Mouse (Mus musculus): ENCODE measurements around the gene Plekha8. TPM values are rescaled to one million over a fixed set of nuclear protein-coding genes. Genes with fewer than 3 reads are reported as not detected.

Gene Plekha8
- polyA plus RNA-seq, 1 experiment from 2014 or later: 2.6 TPM

GRCm38 (mm10) chr6:54562018-54562809, 32.7 kb upstream of the Plekha8 start:
- H3K9ac ChIP-seq: no peak overlapping the region
- no peak overlapping the region for H3K4me2 ChIP-seq
- no peak overlapping the region for H3K27ac ChIP-seq (replicated peaks)
- peaks cover 39% of the 10 kb centered on the region for H3K27me3 ChIP-seq
- H3K9me3 ChIP-seq (replicated peaks): no peaks in the 10 kb centered on the region
- 63% methylated on average over 16 of the region's 17 CpGs for WGBS (ENCODE audit: insufficient replicate concordance)
- H3K4me1 ChIP-seq (replicated peaks): no peaks in the 10 kb centered on the region; the same call in 1 of the 2 replicates
- H3K36me3 ChIP-seq (replicated peaks): no peaks in the 10 kb centered on the region
- H3K4me3 ChIP-seq (replicated peaks): no peak overlapping the region
- ATAC-seq (ENCODE audit: insufficient read depth): no peak

- Histone ChIP-seq H3K9ac (no peak overlapping the region), H3K9me3 (replicated peaks) (no peaks in the 10 kb centered on the region), H3K4me3 (replicated peaks) (no peak overlapping the region), H3K4me2 (no peak overlapping the region), H3K27ac (replicated peaks) (no peak overlapping the region), H3K27me3 (peaks cover 50% of the 10 kb centered on the region), H3K36me3 (replicated peaks) (no peaks in the 10 kb centered on the region), H3K4me1 (replicated peaks) (no peaks in the 10 kb centered on the region; the same call in 1 of the 2 replicates)
- 68% methylated on average over 4 of the region's 4 CpGs for WGBS (ENCODE audit: insufficient replicate concordance)
- no peak for ATAC-seq (ENCODE audit: insufficient read depth)
These were observed 31.4 kb upstream of the Plekha8 start for GRCm38 (mm10) chr6:54563561-54563960.

GRCm38 (mm10) chr6:54564506-54564991, 30.4 kb upstream of the Plekha8 start:
- Histone ChIP-seq H3K4me2 (no peak overlapping the region), H3K4me3 (replicated peaks) (no peak overlapping the region), H3K9me3 (replicated peaks) (no peaks in the 10 kb centered on the region), H3K27me3 (peaks cover 50% of the 10 kb centered on the region), H3K4me1 (replicated peaks) (no peaks in the 10 kb centered on the region; the same call in 1 of the 2 replicates), H3K9ac (no peak overlapping the region), H3K36me3 (replicated peaks) (no peaks in the 10 kb centered on the region), H3K27ac (replicated peaks) (no peak overlapping the region)
- 39% methylated on average over 9 of the region's 9 CpGs for WGBS (ENCODE audit: insufficient replicate concordance)
- ATAC-seq (ENCODE audit: insufficient read depth): no peak

- H3K9me3 ChIP-seq (replicated peaks): no peaks in the 10 kb centered on the region
- H3K9ac ChIP-seq: no peak overlapping the region
- no peak overlapping the region for H3K4me2 ChIP-seq
- H3K4me1 ChIP-seq (replicated peaks): no peaks in the 10 kb centered on the region; the same call in 1 of the 2 replicates
- H3K27ac ChIP-seq (replicated peaks): no peak overlapping the region
- no peaks in the 10 kb centered on the region for H3K36me3 ChIP-seq (replicated peaks)
- no peak for ATAC-seq (ENCODE audit: insufficient read depth)
- peaks cover 50% of the 10 kb centered on the region for H3K27me3 ChIP-seq
- H3K4me3 ChIP-seq (replicated peaks): no peak overlapping the region
- 51% methylated on average over 3 of the region's 3 CpGs for WGBS (ENCODE audit: insufficient replicate concordance)
These were observed 29.9 kb upstream of the Plekha8 start for GRCm38 (mm10) chr6:54565012-54565411.

GRCm38 (mm10) chr6:54565665-54566545, 29.0 kb upstream of the Plekha8 start, which contains the start of gene Scrn1:
Scrn1 (minus strand) TSS chr6:54566489.
- no peak within 1 kb of the TSS for H3K27ac ChIP-seq (replicated peaks)
- no peaks in the 10 kb centered on the region for H3K36me3 ChIP-seq (replicated peaks)
- H3K27me3 ChIP-seq: peaks cover 50% of the 10 kb centered on the region
- H3K4me1 ChIP-seq (replicated peaks): no peaks in the 10 kb centered on the region; the same call in 1 of the 2 replicates
- WGBS (ENCODE audit: insufficient replicate concordance): 1% methylated on average over 60 of the region's 60 CpGs
- no peak within 1 kb of the TSS for H3K9ac ChIP-seq
- no peaks in the 10 kb centered on the region for H3K9me3 ChIP-seq (replicated peaks)
- peak within 1 kb of the TSS; percentile 44 for H3K4me3 ChIP-seq (replicated peaks)
- H3K4me2 ChIP-seq: peak within 1 kb of the TSS; percentile 67
- ATAC-seq (ENCODE audit: insufficient read depth): no peak

- no peaks in the 10 kb centered on the region for H3K9me3 ChIP-seq (replicated peaks)
- H3K4me1 ChIP-seq (replicated peaks): no peaks in the 10 kb centered on the region; the same call in 1 of the 2 replicates
- H3K4me3 ChIP-seq (replicated peaks): peak overlapping the region; percentile 44
- peaks cover 50% of the 10 kb centered on the region for H3K27me3 ChIP-seq
- peak overlapping the region; percentile 67 for H3K4me2 ChIP-seq
- ATAC-seq (ENCODE audit: insufficient read depth): no peak
- H3K9ac ChIP-seq: no peak overlapping the region
- WGBS (ENCODE audit: insufficient replicate concordance): 17% methylated on average over 6 of the region's 6 CpGs
- no peak overlapping the region for H3K27ac ChIP-seq (replicated peaks)
- no peaks in the 10 kb centered on the region for H3K36me3 ChIP-seq (replicated peaks)
These were observed 28.4 kb upstream of the Plekha8 start for GRCm38 (mm10) chr6:54566546-54566919.

- H3K4me3 ChIP-seq (replicated peaks): no peak overlapping the region
- no peak for ATAC-seq (ENCODE audit: insufficient read depth)
- 53% methylated on average over 7 of the region's 7 CpGs for WGBS (ENCODE audit: insufficient replicate concordance)
- no peaks in the 10 kb centered on the region; the same call in 1 of the 2 replicates for H3K4me1 ChIP-seq (replicated peaks)
- no peak overlapping the region for H3K9ac ChIP-seq
- no peak overlapping the region for H3K4me2 ChIP-seq
- H3K27me3 ChIP-seq: peaks cover 36% of the 10 kb centered on the region
- H3K36me3 ChIP-seq (replicated peaks): no peaks in the 10 kb centered on the region
- H3K27ac ChIP-seq (replicated peaks): no peak overlapping the region
- no peaks in the 10 kb centered on the region for H3K9me3 ChIP-seq (replicated peaks)
These were observed 25.1 kb upstream of the Plekha8 start for GRCm38 (mm10) chr6:54569776-54570175.

GRCm38 (mm10) chr6:54573218-54573955, 21.5 kb upstream of the Plekha8 start:
- H3K9me3 ChIP-seq (replicated peaks): no peaks in the 10 kb centered on the region
- H3K27me3 ChIP-seq: no peaks in the 10 kb centered on the region; the same call in 1 of the 2 replicates
- no peaks in the 10 kb centered on the region for H3K4me1 ChIP-seq (replicated peaks)
- H3K4me3 ChIP-seq (replicated peaks): no peak overlapping the region
- no peak overlapping the region for H3K27ac ChIP-seq (replicated peaks)
- H3K9ac ChIP-seq: no peak overlapping the region
- 34% methylated on average over 6 of the region's 6 CpGs for WGBS (ENCODE audit: insufficient replicate concordance)
- no peak overlapping the region for H3K4me2 ChIP-seq
- ATAC-seq (ENCODE audit: insufficient read depth): no peak
- no peaks in the 10 kb centered on the region for H3K36me3 ChIP-seq (replicated peaks)

GRCm38 (mm10) chr6:54586175-54586574, 8.7 kb upstream of the Plekha8 start:
- no peak for ATAC-seq (ENCODE audit: insufficient read depth)
- Histone ChIP-seq H3K4me1 (replicated peaks) (no peaks in the 10 kb centered on the region), H3K36me3 (replicated peaks) (no peaks in the 10 kb centered on the region; the same call in 1 of the 2 replicates), H3K27me3 (no peaks in the 10 kb centered on the region), H3K9me3 (replicated peaks) (no peaks in the 10 kb centered on the region), H3K4me3 (replicated peaks) (no peak overlapping the region), H3K4me2 (no peak overlapping the region), H3K9ac (no peak overlapping the region), H3K27ac (replicated peaks) (no peak overlapping the region)
- 13% methylated on average over 2 of the region's 2 CpGs for WGBS (ENCODE audit: insufficient replicate concordance)

- H3K4me2 ChIP-seq: no peak overlapping the region
- H3K4me1 ChIP-seq (replicated peaks): peaks cover 4% of the 10 kb centered on the region; the same call in 1 of the 2 replicates
- H3K36me3 ChIP-seq (replicated peaks): no peaks in the 10 kb centered on the region; the same call in 1 of the 2 replicates
- no peaks in the 10 kb centered on the region for H3K27me3 ChIP-seq
- 77% methylated on average over 8 of the region's 8 CpGs for WGBS (ENCODE audit: insufficient replicate concordance)
- ATAC-seq (ENCODE audit: insufficient read depth): no peak
- H3K9ac ChIP-seq: no peak overlapping the region
- no peak overlapping the region for H3K27ac ChIP-seq (replicated peaks)
- H3K9me3 ChIP-seq (replicated peaks): no peaks in the 10 kb centered on the region
- H3K4me3 ChIP-seq (replicated peaks): no peak overlapping the region
These were observed 8.0 kb upstream of the Plekha8 start for GRCm38 (mm10) chr6:54586911-54587310.

Data from liver, embryonic 15.5 days (tissue).